Mouse (Mus musculus) cerebellum, adult 9-11 months (tissue): ENCODE results near the gene Ap1s1.

Experiments used
- DNase-seq: peaks from one replicate; pipeline ENCODE4 v3.0.0; 2022

Ap1s1 gene

GRCm38 (mm10) chr5:137045402-137046323, at the start of gene Ap1s1:
Gene Ap1s1 (minus strand): TSS chr5:137046135.
- DNase-seq, result peak; percentile 99

- no peak for DNase-seq
Measured at GRCm38 (mm10) chr5:137095135-137095534, 49.2 kb upstream of the Ap1s1 start.

GRCm38 (mm10) chr5:137093720-137094119, 47.8 kb upstream of the Ap1s1 start:
- DNase-seq, result no peak

- no peak for DNase-seq
Measured at GRCm38 (mm10) chr5:137091560-137091959, 45.6 kb upstream of the Ap1s1 start.

GRCm38 (mm10) chr5:137090870-137091269, 44.9 kb upstream of the Ap1s1 start:
- no peak for DNase-seq

GRCm38 (mm10) chr5:137087410-137087809, 41.5 kb upstream of the Ap1s1 start:
- DNase-seq, result no peak

GRCm38 (mm10) chr5:137085731-137086130, 39.8 kb upstream of the Ap1s1 start:
- no peak for DNase-seq

GRCm38 (mm10) chr5:137085021-137085420, 39.1 kb upstream of the Ap1s1 start:
- no peak for DNase-seq

GRCm38 (mm10) chr5:137083051-137083450, 37.1 kb upstream of the Ap1s1 start:
- no peak for DNase-seq

GRCm38 (mm10) chr5:137079849-137080248, 33.9 kb upstream of the Ap1s1 start:
- no peak for DNase-seq

- no peak for DNase-seq
Measured at GRCm38 (mm10) chr5:137078616-137079015, 32.7 kb upstream of the Ap1s1 start.

GRCm38 (mm10) chr5:137078041-137078440, 32.1 kb upstream of the Ap1s1 start:
- no peak for DNase-seq

- no peak for DNase-seq
Measured at GRCm38 (mm10) chr5:137077187-137077586, 31.3 kb upstream of the Ap1s1 start.

- DNase-seq, result peak; percentile 27
Measured at GRCm38 (mm10) chr5:137076191-137076930, 30.4 kb upstream of the Ap1s1 start.

GRCm38 (mm10) chr5:137075726-137076125, 29.8 kb upstream of the Ap1s1 start:
- DNase-seq, result peak; percentile 52

- DNase-seq, result no peak
Measured at GRCm38 (mm10) chr5:137074191-137074651, 28.3 kb upstream of the Ap1s1 start.

GRCm38 (mm10) chr5:137073141-137073540, 27.2 kb upstream of the Ap1s1 start:
- DNase-seq, result no peak

- DNase-seq, result peak; percentile 44
Measured at GRCm38 (mm10) chr5:137072079-137072960, 26.4 kb upstream of the Ap1s1 start, which contains the start of gene Serpine1. Gene Serpine1 (minus strand): TSS chr5:137072268.

GRCm38 (mm10) chr5:137070881-137071605, 25.1 kb upstream of the Ap1s1 start:
- DNase-seq, result no peak

GRCm38 (mm10) chr5:137068711-137069110, 22.8 kb upstream of the Ap1s1 start:
- no peak for DNase-seq

GRCm38 (mm10) chr5:137065923-137066322, 20.0 kb upstream of the Ap1s1 start:
- DNase-seq, result no peak

- no peak for DNase-seq
Measured at GRCm38 (mm10) chr5:137065454-137065853, 19.5 kb upstream of the Ap1s1 start.
